Mouse (Mus musculus) heart, adult 2 months (tissue): ENCODE measurements around the gene Slc24a3. TPM values are rescaled to one million over a fixed set of nuclear protein-coding genes. Genes with fewer than 3 reads are reported as not detected.

Experiments used
- DNase-seq, 2 experiments: peaks; one replicate each; pipeline ENCODE4 v3.0.0; 2021
- H3K27ac ChIP-seq: fragments of 200-600 bp; 2 replicates; pipeline ENCODE4 v1.8.1; 2022
- H3K27me3 ChIP-seq: fragments of 200-500 bp; 2 replicates; pipeline ENCODE4 v1.6.1; 2012; ENCODE audit warnings: mild to moderate bottlenecking, low read length, inconsistent platforms, mixed read lengths; ENCODE audit not compliant: control insufficient read depth, insufficient read depth
- H3K36me3 ChIP-seq: fragments of 200-500 bp; 2 replicates; pipeline ENCODE4 v1.6.1; 2012; ENCODE audit warnings: low read length, inconsistent platforms; ENCODE audit not compliant: control insufficient read depth, insufficient read depth
- H3K4me1 ChIP-seq: fragments of 200-500 bp; 2 replicates; pipeline ENCODE4 v1.6.1; 2011; ENCODE audit warnings: low read length; ENCODE audit not compliant: control insufficient read depth, insufficient read depth
- H3K4me3 ChIP-seq: fragments of 200-600 bp; 2 replicates; pipeline ENCODE4 v1.8.1; 2022
- H3K79me2 ChIP-seq: fragments of 200-500 bp; replicated peaks from 2 replicates; pipeline ENCODE4 v1.6.1; 2012; ENCODE audit warnings: mild to moderate bottlenecking, inconsistent platforms, low read length, moderate library complexity, mixed read lengths; ENCODE audit not compliant: control insufficient read depth, insufficient read depth
- H3K9ac ChIP-seq: fragments of 200-500 bp; 2 replicates; pipeline ENCODE4 v1.6.1; 2012; ENCODE audit warnings: low read depth, mild to moderate bottlenecking, control low read depth, inconsistent platforms, low read length, mixed read lengths
- CTCF ChIP-seq: fragments of 200-600 bp; IDR thresholded peaks from 2 replicates; pipeline ENCODE4 v1.8.1; 2022; ENCODE audit warnings: antibody characterized with exemption, mild to moderate bottlenecking, moderate library complexity
- EP300 ChIP-seq: fragments of 200-500 bp; IDR thresholded peaks from 2 replicates; pipeline ENCODE4 v1.6.1; 2011; ENCODE audit warnings: low read depth, low read length, control low read depth; ENCODE audit not compliant: insufficient read depth
- POLR2A ChIP-seq: fragments of 200-500 bp; IDR thresholded peaks from 2 replicates; pipeline ENCODE4 v1.6.1; 2011; ENCODE audit warnings: mild to moderate bottlenecking, low read depth, low read length, control low read depth; ENCODE audit not compliant: insufficient read depth
- WGBS: fragments of 180-500 bp; shearing (Covaris S2); methylation state at CpG from one replicate; pipeline ENCODE4 v1.1.7; 2018; 5-methylcytosine and 5-hydroxymethylcytosine counted together
- intact Hi-C: fragments of 180-260 bp; cut with DNase I; formaldehyde crosslinking; loops from one replicate; pipeline ENCODE4 v1.15.1; 2025
- polyA plus RNA-seq: library from polyadenylated mRNA; depleted of rRNA; stranded (reverse); fragments of >200 nt; gene quantifications from 2 replicates; pipeline ENCODE4 v1.2.3, GENCODE M21; 2012
- total RNA-seq, 2 experiments: library from RNA; stranded (reverse); gene quantifications; 2 replicates each; pipeline ENCODE4 v1.2.3; 2021

The Slc24a3 gene
- total and polyA plus RNA-seq, 3 experiments = 2.7 to 3.6 (median 2.8) TPM

DNA sequence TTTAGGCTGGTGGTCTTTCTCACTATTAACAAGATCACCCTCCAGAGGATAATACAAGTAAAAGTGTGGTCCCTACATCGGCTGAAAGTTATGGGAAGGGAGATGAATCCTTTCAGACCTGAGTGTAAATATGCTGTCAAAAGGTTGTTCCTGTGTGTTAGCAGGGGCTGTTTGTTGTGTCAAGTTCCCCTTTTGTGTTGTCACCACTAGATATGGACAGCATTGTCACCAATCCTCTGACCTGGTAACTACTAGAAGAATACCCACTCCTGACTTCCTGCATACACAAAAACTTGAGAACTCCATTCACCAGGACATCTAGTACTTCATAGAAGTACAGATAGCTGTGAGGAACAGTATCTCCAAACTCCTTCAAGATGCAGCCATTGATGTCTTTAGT lies 93.0 kb downstream of the Slc24a3 start:
- intact Hi-C loops = no loop called here
- Histone ChIP-seq H3K9ac (no peak overlapping the region), H3K4me1 (no peaks in the 10 kb centered on the region), H3K79me2 (no peaks in the 10 kb centered on the region), H3K4me3 (no peak overlapping the region), H3K36me3 (no peaks in the 10 kb centered on the region), H3K27me3 (no peaks in the 10 kb centered on the region), H3K27ac (no peak overlapping the region)
- no peak for DNase-seq
- no peak for TF ChIP-seq POLR2A
- TF ChIP-seq CTCF = no peak
- no peak for TF ChIP-seq EP300
- 76% methylated on average over 1 of the region's 1 CpGs for whole genome bisulfite sequencing

DNA sequence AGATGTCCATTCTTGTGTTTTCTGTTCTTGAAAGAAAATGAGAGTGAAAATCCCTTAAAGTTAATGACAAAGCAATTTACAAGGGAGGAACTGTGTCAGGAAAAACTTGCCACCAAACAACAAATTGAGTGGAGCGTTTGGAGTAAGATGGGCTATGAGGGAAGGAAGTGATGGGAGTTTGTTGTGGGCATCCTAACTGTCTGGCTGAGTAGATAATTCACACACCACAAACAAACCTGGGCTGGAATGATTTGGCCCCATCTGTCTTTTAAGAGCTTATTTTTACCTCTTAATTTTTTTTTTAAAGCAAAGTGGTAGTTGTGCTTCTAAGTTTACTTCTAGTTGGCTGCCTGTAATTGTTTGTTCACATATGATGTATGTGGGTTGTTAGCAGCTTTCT lies 94.6 kb downstream of the Slc24a3 start:
- H3K4me3 ChIP-seq = no peak overlapping the region
- WGBS = 50% methylated on average over 1 of the region's 1 CpGs
- TF ChIP-seq EP300 = no peak
- no peak for TF ChIP-seq POLR2A
- no peak for TF ChIP-seq CTCF

DNA sequence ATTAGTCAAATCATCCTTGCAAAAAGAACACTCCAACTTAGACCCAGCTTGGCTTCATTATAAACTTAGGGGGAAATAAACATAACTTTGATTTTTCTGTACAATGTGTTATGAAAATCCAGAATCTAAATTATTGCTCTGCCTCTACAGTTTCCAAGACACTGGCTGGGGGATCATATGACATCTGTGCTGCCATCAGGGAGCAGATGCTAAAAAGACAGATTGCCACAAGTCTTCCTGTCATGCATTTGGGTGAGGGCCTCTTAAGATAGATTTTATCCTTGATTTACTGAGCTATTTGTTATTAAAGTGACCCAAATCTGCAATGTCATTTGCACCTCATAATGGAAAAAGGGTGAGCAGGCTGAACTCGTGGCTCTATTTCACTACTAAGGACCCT lies 99.2 kb downstream of the Slc24a3 start:
- Histone ChIP-seq H3K36me3 (no peaks in the 10 kb centered on the region), H3K27me3 (no peaks in the 10 kb centered on the region), H3K9ac (no peak overlapping the region), H3K27ac (no peak overlapping the region), H3K4me3 (no peak overlapping the region), H3K4me1 (no peaks in the 10 kb centered on the region), H3K79me2 (no peaks in the 10 kb centered on the region)
- no peak for TF ChIP-seq EP300
- TF ChIP-seq CTCF = no peak
- TF ChIP-seq POLR2A = no peak
- DNase-seq = no peak
- intact Hi-C loops = no loop called here
- WGBS = 61% methylated on average over 1 of the region's 1 CpGs

More for the DNA sequence above, 94.6 kb downstream of the Slc24a3 start:
- intact Hi-C loops = no loop called here
- DNase-seq = no peak
- H3K27ac ChIP-seq = no peak overlapping the region
- H3K27me3 ChIP-seq = no peaks in the 10 kb centered on the region
- H3K4me1 ChIP-seq = no peaks in the 10 kb centered on the region
- no peak overlapping the region for H3K9ac ChIP-seq
- H3K79me2 ChIP-seq = no peaks in the 10 kb centered on the region
- H3K36me3 ChIP-seq = no peaks in the 10 kb centered on the region

DNA sequence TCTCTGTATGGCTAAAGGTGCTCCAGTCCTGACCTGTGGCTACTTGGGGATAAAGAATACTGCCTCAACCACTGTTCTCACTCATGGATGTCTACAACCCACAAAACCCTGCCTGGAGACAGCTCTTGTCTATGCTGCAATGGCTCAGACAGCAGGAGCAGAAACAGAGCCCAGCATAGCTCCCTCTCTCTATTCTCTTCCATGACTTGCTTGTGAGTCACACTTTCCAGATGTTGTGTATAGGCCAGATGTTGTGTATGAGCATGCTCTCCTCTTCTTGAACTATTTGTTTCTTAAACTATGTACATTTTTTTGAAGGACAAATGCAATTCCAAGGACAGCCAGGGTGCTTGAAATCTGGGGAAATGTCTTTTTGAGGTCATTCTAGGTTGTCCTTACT lies 101.4 kb downstream of the Slc24a3 start:
- H3K27me3 ChIP-seq = no peaks in the 10 kb centered on the region
- no peak for TF ChIP-seq CTCF
- no peak for TF ChIP-seq POLR2A
- no peak for TF ChIP-seq EP300
- no peaks in the 10 kb centered on the region for H3K36me3 ChIP-seq
- no peak for DNase-seq
- no peaks in the 10 kb centered on the region for H3K4me1 ChIP-seq
- no peak overlapping the region for H3K9ac ChIP-seq
- H3K4me3 ChIP-seq = no peak overlapping the region
- H3K79me2 ChIP-seq = no peaks in the 10 kb centered on the region
- intact Hi-C loops = no loop called here
- no peak overlapping the region for H3K27ac ChIP-seq

DNA sequence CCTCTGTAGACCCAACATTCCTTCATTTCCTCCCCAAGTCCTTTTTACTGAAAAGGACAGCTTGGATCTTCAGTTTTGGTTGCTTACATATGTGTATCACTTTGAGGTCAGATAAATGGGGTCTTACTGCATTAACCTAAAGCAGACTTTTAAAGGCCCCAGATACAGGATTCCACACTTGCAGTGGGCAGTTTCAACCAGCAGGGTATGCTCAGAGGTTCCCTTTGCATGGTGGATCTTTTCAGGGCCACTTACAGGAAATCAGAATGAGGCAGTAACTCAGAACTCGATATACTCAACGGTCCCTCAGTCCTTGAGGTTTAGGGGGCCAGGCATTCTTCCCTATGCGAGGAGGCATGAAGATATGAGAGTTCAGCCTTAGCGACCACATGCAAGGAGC lies 101.9 kb downstream of the Slc24a3 start:
- WGBS = 83% methylated on average over 4 of the region's 4 CpGs
- Histone ChIP-seq H3K4me1 (no peaks in the 10 kb centered on the region), H3K79me2 (no peaks in the 10 kb centered on the region), H3K9ac (no peak overlapping the region), H3K36me3 (no peaks in the 10 kb centered on the region), H3K27ac (no peak overlapping the region), H3K27me3 (no peaks in the 10 kb centered on the region), H3K4me3 (no peak overlapping the region)
- intact Hi-C loops = no loop called here
- DNase-seq = no peak
- TF ChIP-seq CTCF (peak; percentile 28), POLR2A (no peak), EP300 (no peak)

DNA sequence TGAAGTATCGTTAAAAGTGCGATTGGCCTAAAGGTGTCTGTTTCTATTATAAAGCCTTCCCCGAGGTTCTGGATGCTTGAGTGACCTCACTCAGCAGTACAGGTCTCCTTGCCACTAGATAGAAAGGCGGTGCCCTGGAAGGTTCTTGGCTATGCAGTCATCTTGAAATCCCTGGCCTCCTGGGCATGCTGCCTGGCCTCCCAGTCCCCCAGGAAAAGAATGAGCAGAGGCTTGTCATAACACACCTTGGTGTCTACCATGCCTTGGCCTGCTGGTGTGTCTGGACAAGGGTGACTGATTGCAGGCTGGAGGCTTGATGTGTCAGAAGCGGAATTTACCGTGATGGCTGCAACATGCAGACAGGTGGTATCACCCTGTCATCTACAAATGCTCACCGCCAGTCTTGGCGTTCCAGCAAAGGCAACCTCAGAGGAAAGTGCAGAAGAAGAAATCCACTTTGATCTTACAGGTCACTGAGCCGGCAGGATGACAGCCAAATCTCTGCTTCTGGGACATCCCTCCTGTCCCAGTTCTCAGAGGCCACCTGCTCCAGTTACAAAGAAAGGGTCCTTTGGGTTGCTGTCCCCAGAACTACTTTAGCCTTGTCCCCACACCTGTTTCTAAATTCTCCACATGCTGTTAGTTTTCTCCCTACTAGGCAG lies 106.6 kb downstream of the Slc24a3 start:
- Histone ChIP-seq H3K79me2 (no peaks in the 10 kb centered on the region), H3K4me1 (no peaks in the 10 kb centered on the region), H3K27ac (no peak overlapping the region), H3K27me3 (no peaks in the 10 kb centered on the region), H3K4me3 (no peak overlapping the region), H3K9ac (no peak overlapping the region), H3K36me3 (no peaks in the 10 kb centered on the region)
- no peak for TF ChIP-seq CTCF
- TF ChIP-seq POLR2A = no peak
- TF ChIP-seq EP300 = no peak
- no peak for DNase-seq
- intact Hi-C loops = no loop called here
- WGBS = 87% methylated on average over 9 of the region's 9 CpGs
